Mouse (Mus musculus): Measurements from ENCODE around the gene Ogt.

- TF ChIP-seq POLR2A (IDR thresholded peaks at IDR 0.05; ENCODE audit: borderline replicate concordance, extremely low read depth, insufficient read depth, insufficient read length, poor library complexity, severe bottlenecking) (no peak), CTCF (IDR thresholded peaks at IDR 0.05; ENCODE audit: borderline replicate concordance, extremely low read depth, insufficient read depth, insufficient read length) (no peak)
These were observed 1.3 kb downstream of the Ogt start for GRCm38 (mm10) chrX:101641161-101641530.
